Mouse (Mus musculus) gastrocnemius, postnatal 14 days (tissue): ENCODE measurements at regions not wholly inside any gene's neighbourhood (a gene's known extent, or its start where the extent isn't known, plus 50 kb on each side); places are given as distances from the start of the nearest gene placed in this dataset.
"Not testable (repeated sequence)": the region's sequence is repeated elsewhere in the genome, so short reads cannot be mapped to it uniquely, and the experiment has no call there.

ENCODE experiments used
- DNase-seq: peaks from one replicate; pipeline ENCODE4 v3.0.0; 2021; ENCODE audit warnings: mixed read lengths
- intact Hi-C: fragments of 180-260 bp; cut with DNase I; formaldehyde crosslinking; loops from one replicate; pipeline ENCODE4 v1.15.1; 2025; ENCODE audit warnings: low total_unique reads
- microRNA-seq, 2 experiments: library from miRNA; unstranded; fragments of <30 nt; microRNA quantifications; one replicate each; pipeline ENCODE4 v1.2.0; 2021

- intact Hi-C loops = no loop called here
- DNase-seq = no peak
These were observed 137.6 kb upstream of the Klhl1 start for GRCm38 (mm10) chr14:96656500-96656899.

GRCm38 (mm10) chr14:96630291-96630690 is 111.4 kb upstream of the Klhl1 start:
- intact Hi-C loops = no loop called here
- no peak for DNase-seq

GRCm38 (mm10) chr14:96606736-96607135 is 87.8 kb upstream of the Klhl1 start:
- DNase-seq = no peak

GRCm38 (mm10) chr14:96601092-96601491 is 82.2 kb upstream of the Klhl1 start:
- DNase-seq, intact Hi-C loops: not testable (repeated sequence)

More at GRCm38 (mm10) chr14:96606736-96607135, 87.8 kb upstream of the Klhl1 start:
- intact Hi-C loops = no loop called here

GRCm38 (mm10) chr14:96592051-96592450 is 73.1 kb upstream of the Klhl1 start:
- intact Hi-C loops = no loop called here
- DNase-seq = no peak

Small RNAs in the stretch of these regions (microRNA-seq; reads per million reads assigned to microRNA genes)
- 0 reads per million in 2 experiments for gene Gm27441
